Mouse (Mus musculus): ENCODE data around the gene Prnd. TPM values are rescaled to one million over a fixed set of nuclear protein-coding genes. Genes with fewer than 3 reads are reported as not detected.

Prnd gene
- total RNA-seq, 2 experiments from 2014 or later = 0.20 TPM; not detected in 1

- no peak for DNase-seq (ENCODE audit: low spot score in 2 of 2)
- intact Hi-C loops (cut with DNase I) = no loop called here
Observed at GRCm38 (mm10) chr2:131936410-131936809, 14.3 kb upstream of the Prnd start.

DNA sequence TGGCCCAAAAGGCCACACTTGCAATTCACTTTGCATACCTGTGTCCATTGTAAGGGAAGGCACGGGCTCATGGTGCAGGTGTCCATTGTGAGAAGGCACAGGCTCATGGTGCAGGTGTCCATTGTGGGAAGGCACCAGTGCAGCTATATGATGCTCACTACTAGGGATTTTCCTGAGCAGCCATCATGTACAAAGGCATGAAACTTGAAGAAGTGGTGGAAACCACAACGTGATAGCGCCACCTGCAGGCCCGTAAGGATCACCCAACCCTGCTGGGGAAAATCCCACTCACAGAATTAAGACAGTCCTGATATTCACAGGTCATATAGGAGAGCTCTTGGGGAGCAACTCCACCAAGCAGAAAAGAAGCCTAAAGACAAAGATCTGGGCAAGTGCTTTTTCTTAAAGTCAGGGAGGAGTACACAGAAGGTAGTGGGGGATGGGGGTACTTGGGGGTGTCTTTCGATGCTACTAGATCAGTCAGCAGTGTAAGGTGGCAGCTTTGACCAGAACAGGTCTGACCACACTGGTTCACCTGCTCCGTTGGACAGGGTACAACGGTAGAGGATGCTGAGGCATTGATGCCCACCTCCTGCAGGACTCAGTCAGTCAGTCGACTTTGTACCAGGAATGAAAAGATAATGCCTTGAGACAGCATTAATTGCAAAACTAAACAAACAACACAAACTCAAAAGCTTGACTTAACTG lies 11.1 kb upstream of the Prnd start:
- intact Hi-C loops (cut with DNase I) = loop anchor here (1.0 kb wide), 1 partner anchor 111 kb away; no protein-coding TSS in a partner anchor
- DNase-seq (ENCODE audit: low spot score in 2 of 2) = peak; percentile 64 to 65

- DNase-seq (ENCODE audit: low spot score in 2 of 2) = peak in 1 of 2 experiments; percentile 1
- intact Hi-C loops (cut with DNase I) = no loop called here
Observed at GRCm38 (mm10) chr2:131940506-131940905, 10.2 kb upstream of the Prnd start.

DNA sequence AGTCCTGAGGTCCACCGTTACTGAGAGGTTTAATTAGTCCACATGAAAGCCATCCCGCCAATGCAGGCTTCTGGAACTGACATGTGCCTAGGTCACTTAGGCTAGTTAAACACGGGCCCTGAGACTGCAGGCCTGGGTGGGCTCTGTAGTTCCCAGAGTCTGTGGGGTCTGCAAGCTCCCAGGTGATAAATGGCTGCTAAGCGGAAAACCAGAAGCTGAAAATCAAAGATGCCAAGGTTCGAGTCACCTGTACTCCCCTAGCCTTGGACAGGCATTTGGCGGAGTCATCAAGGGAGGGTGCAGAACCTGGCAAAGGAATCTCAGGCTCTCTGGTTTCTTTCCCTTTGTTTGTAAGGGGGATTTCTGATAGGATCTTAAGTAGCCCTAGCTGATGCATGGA lies 9.2 kb upstream of the Prnd start:
- no peak for DNase-seq (ENCODE audit: low spot score in 2 of 2)
- intact Hi-C loops (cut with DNase I) = no loop called here

DNA sequence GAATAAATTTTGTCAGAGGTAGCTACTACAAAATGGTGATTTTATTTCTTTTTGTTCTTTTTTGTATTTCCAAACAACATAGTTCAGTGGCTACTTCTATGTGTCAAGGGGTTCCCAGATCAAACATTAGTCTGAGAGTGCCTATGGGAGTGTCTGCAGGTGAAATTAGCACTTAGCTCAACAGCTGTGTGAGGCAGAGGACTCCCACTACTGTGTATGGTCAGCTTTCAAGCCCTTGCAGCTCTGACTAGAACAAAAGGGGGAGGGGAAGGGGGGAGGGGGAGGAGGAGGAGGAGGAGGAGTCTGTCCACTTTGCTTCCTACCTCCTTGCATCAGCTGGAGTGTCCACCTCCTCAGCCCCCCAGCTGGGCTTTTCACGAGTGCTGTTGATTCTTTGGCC lies 6.3 kb upstream of the Prnd start:
- DNase-seq (ENCODE audit: low spot score in 2 of 2) = no peak
- intact Hi-C loops (cut with DNase I) = no loop called here

DNA sequence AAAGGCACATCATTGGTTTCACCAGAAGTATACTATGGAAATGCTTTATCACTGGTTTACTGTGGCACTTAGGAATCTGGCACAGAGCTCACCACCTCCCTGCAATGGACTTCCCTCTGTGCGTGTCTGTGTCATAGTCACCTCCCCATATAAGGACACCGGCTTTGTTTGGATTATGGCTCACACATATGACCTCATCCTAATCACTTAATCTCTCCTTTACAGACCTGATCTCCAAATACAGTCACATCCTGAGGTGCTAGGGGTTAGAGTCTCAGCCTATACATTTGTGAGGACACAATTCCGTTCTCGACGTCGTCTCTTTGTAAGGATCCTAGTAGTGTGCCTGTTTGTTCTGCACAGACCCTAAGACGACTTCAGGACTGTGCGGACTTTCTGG lies 5.4 kb upstream of the Prnd start:
- intact Hi-C loops (cut with DNase I) = loop anchor here (5.0 kb wide), 1 partner anchor 33 kb away; no protein-coding TSS in a partner anchor
- no peak for DNase-seq (ENCODE audit: low spot score in 2 of 2)

GRCm38 (mm10) chr2:131945765-131946164 lies 4.9 kb upstream of the Prnd start:
- intact Hi-C loops (cut with DNase I) = loop anchor here (5.0 kb wide), 1 partner anchor 33 kb away; no protein-coding TSS in a partner anchor
- DNase-seq (ENCODE audit: low spot score in 2 of 2) = peak in 1 of 2 experiments; percentile 1

DNA sequence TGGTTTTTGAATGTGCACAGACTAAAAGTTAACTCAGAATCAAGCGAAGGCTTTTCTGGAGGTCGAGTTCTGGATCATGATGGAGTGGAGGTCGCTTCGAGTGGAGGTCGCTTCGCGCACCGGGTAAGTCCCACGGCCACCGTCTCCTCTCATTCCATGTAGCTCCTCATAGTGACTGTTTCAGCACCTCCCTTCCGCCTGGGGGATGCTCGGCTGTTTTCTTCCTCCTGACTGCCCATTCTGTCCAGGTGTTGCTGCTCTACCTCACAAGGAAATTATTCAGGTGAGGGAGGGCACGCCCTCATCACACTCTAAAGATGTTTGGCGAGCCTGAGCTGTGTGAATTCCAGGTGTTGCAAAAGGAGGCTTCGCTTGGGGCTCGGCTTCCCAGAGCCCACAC lies 4.3 kb upstream of the Prnd start:
- peak in 1 of 2 experiments; percentile 2 for DNase-seq (ENCODE audit: low spot score in 2 of 2)
- intact Hi-C loops (cut with DNase I) = loop anchor here (5.0 kb wide), 1 partner anchor 34 kb away; no protein-coding TSS in a partner anchor

GRCm38 (mm10) chr2:131948156-131948555 lies 2.5 kb upstream of the Prnd start:
- DNase-seq (ENCODE audit: low spot score in 2 of 2) = no peak
- intact Hi-C loops (cut with DNase I) = loop anchor here (5.0 kb wide), 1 partner anchor 36 kb away; no protein-coding TSS in a partner anchor

- intact Hi-C loops (cut with DNase I) = loop anchor here (1.0 to 5.0 kb wide), 2 partner anchors 37 to 129 kb away; no protein-coding TSS in a partner anchor
- DNase-seq (ENCODE audit: low spot score in 2 of 2) = no peak
Observed at GRCm38 (mm10) chr2:131948916-131949639, 1.6 kb upstream of the Prnd start.

DNA sequence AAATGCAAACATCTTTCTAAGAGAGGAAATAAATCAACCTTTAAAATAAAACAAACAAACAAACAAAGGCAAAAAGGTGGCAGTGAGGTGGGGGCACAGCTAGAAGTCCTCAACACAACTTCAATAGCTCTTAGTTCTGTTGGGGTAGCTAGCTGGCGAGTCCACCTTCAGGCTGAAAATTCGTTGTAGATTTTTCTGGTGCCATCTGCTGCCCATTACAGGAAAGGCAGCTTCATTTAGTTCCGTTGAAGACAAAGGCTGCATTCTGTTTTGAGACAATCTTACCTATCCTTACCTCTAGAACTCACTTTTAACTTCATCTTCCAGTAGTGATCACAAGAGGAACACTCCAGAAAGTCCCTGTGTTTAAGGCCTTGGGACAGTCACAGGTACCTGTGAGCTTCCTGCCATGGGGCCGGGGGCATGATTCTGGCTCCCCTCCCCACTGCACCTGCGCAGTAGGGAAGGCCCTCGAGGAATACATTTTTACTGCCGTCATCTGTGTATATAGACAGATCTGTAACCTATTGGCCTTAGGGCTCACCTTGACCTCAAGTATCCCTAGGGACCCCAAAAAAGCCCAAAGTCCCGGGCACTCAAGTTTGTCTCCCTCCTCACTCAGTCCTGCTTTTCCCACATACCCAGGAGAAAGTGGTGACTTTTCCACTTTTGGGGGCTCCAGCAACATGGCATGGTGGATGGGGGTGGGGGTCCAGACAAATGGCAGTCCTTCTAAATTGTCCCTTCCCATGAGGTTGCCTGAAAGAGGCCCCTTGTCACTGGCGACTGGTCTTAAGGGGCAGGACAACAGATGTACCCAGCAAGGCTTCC lies 679 bp upstream of the Prnd start:
- intact Hi-C loops (cut with DNase I) = loop anchor here (1.0 to 5.0 kb wide), 3 partner anchors 38 to 388 kb away; partner anchors contain the start of gene Adra1d
- DNase-seq (ENCODE audit: low spot score in 2 of 2) = no peak

DNA sequence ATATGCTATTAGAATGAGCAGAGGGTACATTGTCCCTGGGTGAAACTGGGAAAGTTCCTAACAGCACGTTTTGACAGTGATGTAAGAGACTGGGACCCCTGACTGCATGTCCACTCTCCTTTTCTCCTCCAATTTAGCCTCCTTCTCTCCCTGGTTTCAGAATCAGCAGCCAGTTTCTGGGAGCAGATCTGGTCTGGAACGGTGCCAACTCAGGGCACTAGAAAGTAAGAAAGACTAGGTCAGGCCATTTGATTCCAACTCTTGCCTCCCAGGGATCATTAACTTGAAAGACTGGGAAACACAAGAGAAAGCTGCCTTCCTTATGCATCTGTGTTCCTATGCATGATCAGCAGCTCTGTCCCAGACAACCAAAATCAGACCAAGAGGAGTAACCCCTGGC lies 1.8 kb downstream of the Prnd start:
- intact Hi-C loops (cut with DNase I) = loop anchor here (5.0 kb wide), 1 partner anchor 390 kb away; the partner anchor contains the start of gene Adra1d
- no peak for DNase-seq (ENCODE audit: low spot score in 2 of 2)

DNA sequence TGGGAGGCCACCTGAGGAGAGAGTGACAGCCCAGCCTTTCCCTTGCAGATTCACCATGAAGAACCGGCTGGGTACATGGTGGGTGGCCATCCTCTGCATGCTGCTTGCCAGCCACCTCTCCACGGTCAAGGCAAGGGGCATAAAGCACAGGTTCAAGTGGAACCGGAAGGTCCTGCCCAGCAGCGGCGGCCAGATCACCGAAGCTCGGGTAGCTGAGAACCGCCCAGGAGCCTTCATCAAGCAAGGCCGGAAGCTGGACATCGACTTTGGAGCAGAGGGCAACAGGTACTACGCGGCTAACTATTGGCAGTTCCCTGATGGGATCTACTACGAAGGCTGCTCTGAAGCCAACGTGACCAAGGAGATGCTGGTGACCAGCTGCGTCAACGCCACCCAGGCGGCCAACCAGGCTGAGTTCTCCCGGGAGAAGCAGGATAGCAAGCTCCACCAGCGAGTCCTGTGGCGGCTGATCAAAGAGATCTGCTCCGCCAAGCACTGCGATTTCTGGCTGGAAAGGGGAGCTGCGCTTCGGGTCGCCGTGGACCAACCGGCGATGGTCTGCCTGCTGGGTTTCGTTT lies 2.4 kb downstream of the Prnd start:
- no peak for DNase-seq (ENCODE audit: low spot score in 2 of 2)
- intact Hi-C loops (cut with DNase I) = loop anchor here (5.0 kb wide), 1 partner anchor 391 kb away; the partner anchor contains the start of gene Adra1d

- no peak for DNase-seq (ENCODE audit: low spot score in 2 of 2)
- intact Hi-C loops (cut with DNase I) = loop anchor here (5.0 kb wide), 1 partner anchor 391 kb away; the partner anchor contains the start of gene Adra1d
Observed at GRCm38 (mm10) chr2:131953711-131954110, 3.0 kb downstream of the Prnd start.

DNA sequence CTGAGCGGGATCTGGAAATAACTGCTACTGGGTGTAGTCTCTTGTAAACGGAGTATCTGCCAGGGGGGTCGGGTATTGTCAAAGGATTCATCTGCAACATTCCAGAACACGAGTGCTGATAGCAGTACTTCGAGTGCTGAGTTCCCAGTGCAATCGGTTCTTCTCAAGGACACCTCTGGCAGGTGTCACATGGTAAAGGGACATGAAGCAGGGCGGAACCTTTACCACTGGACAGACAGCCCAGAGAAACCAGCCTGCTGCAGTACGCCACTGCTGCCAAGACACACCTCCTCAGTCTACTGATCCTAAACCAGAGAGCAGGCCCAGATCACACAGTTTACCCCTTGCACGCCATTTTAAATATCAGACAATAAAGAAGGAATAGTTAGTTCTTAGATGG lies 4.2 kb downstream of the Prnd start:
- intact Hi-C loops (cut with DNase I) = loop anchor here (5.0 kb wide), 1 partner anchor 393 kb away; the partner anchor contains the start of gene Adra1d
- DNase-seq (ENCODE audit: low spot score in 2 of 2) = no peak

GRCm38 (mm10) chr2:131955264-131955663 lies 4.6 kb downstream of the Prnd start:
- DNase-seq (ENCODE audit: low spot score in 2 of 2) = no peak
- intact Hi-C loops (cut with DNase I) = no loop called here

GRCm38 (mm10) chr2:131956336-131957256 lies 5.9 kb downstream of the Prnd start:
- DNase-seq (ENCODE audit: low spot score in 2 of 2) = no peak
- intact Hi-C loops (cut with DNase I) = no loop called here

GRCm38 (mm10) chr2:131957731-131958222 lies 7.1 kb downstream of the Prnd start:
- no peak for DNase-seq (ENCODE audit: low spot score in 2 of 2)
- intact Hi-C loops (cut with DNase I) = no loop called here
